In genomic region chr14:104002421-104002820, GRCm38 (mm10) we compare ENCODE assay signal across 26 mouse cellular contexts.
DNase-seq lines count a peak whose midpoint lies in the region; ATAC-seq and TF ChIP-seq lines count a peak whose summit lies in the region.
"Had no signal": no experiment of that assay in that cellular context is flagged by ENCODE, and none has a peak within 500 bp of the region (broad histone marks: within the 10 kb centered on the region; RNA-seq: fewer than 3 reads in every experiment).

No protein-coding gene starts in this region.

- no peak for ATAC-seq in kidney, postnatal 0 days (replicated peaks; ENCODE audit: low FRiP score, low read depth)
- ATAC-seq in erythroblast, adult 5-6 weeks (replicated peaks; ENCODE audit: low FRiP score, poor library complexity, severe bottlenecking) = no peak
- ATAC-seq: activated CD4-positive, CD25-positive, alpha-beta regulatory T cell, adult 4 months; forebrain, embryonic 14.5 days; forebrain, postnatal 0 days; hindbrain, embryonic 16.5 days had no signal

- H3K9ac ChIP-seq in kidney, postnatal 0 days (ENCODE audit: low read depth, low read length) = no peak overlapping the region
- no peak overlapping the region for H3K9ac ChIP-seq in MEL (ENCODE audit: control insufficient read depth, low read depth, low read length, poor library complexity, severe bottlenecking)
- H3K9ac ChIP-seq: forebrain, postnatal 0 days; heart, embryonic 12.5 days; heart, embryonic 15.5 days; hindbrain, embryonic 13.5 days had no signal

- peak; percentile 66 for DNase-seq in kidney, postnatal 0 days (ENCODE audit: low spot score)
- no peak for DNase-seq in kidney, postnatal 14 days
- peak; percentile 6 for DNase-seq in MEL (ENCODE audit: low read depth, low spot score)
- no peak for DNase-seq in gastrocnemius, postnatal 36 days
- DNase-seq: adrenal gland, adult 8-10 months; adrenal gland, postnatal 25 days; cerebellum, adult 18-20 months; cerebellum, adult 9-10 months; cerebellum, postnatal 14 days; forebrain, postnatal 0 days; gastrocnemius, adult 2 months; gastrocnemius, postnatal 14 days; heart, adult 18-20 months; heart, postnatal 10 days; heart, postnatal 36 days had no signal

- no peaks in the 10 kb centered on the region for H3K27me3 ChIP-seq in kidney, postnatal 0 days (ENCODE audit: insufficient read depth, low read length)
- H3K27me3 ChIP-seq in MEL (ENCODE audit: control insufficient read depth in 1 of 2, insufficient read depth in 2 of 2, low read length in 2 of 2) = no peaks in the 10 kb centered on the region
- H3K27me3 ChIP-seq: CH12.LX; heart, embryonic 12.5 days; heart, embryonic 15.5 days; hindbrain, embryonic 13.5 days had no signal

- H3K4me1 ChIP-seq in kidney, postnatal 0 days (replicated peaks; ENCODE audit: insufficient read depth, low read length) = no peaks in the 10 kb centered on the region
- H3K4me1 ChIP-seq in MEL (ENCODE audit: control insufficient read depth in 1 of 2, insufficient read depth in 2 of 2, low read length in 2 of 2) = no peaks in the 10 kb centered on the region
- H3K4me1 ChIP-seq: heart, embryonic 12.5 days; heart, embryonic 15.5 days; hindbrain, embryonic 13.5 days had no signal

- no peak overlapping the region for H3K4me2 ChIP-seq in kidney, postnatal 0 days (ENCODE audit: low read length)
- H3K4me2 ChIP-seq: heart, embryonic 12.5 days; heart, embryonic 15.5 days; hindbrain, embryonic 13.5 days had no signal

- TF ChIP-seq POLR2A in MEL (IDR thresholded peaks at IDR 0.05; ENCODE audit: control insufficient read depth in 1 of 2, insufficient read depth in 1 of 2, low read depth in 1 of 2, low read length in 2 of 2, poor library complexity in 1 of 2) = no peak

- H3K79me2 ChIP-seq in MEL (ENCODE audit: control insufficient read depth, insufficient read depth, low read length, poor library complexity) = no peaks in the 10 kb centered on the region
- no peaks in the 10 kb centered on the region for H3K79me2 ChIP-seq in macrophage (ENCODE audit: inconsistent target)

- no peak for TF ChIP-seq CTCF in kidney, postnatal 0 days (IDR thresholded peaks at IDR 0.05; ENCODE audit: low read depth)
- TF ChIP-seq CTCF in MEL (IDR thresholded peaks at IDR 0.05 in 2 of 3, conservative IDR thresholded peaks at IDR 0.05 in 1 of 3; ENCODE audit: control insufficient read depth in 1 of 3, insufficient read depth in 1 of 3, low read depth in 2 of 3, low read length in 3 of 3, poor library complexity in 1 of 3, severe bottlenecking in 1 of 3) = no peak

- H3K36me3 ChIP-seq in kidney, postnatal 0 days (ENCODE audit: insufficient read depth, low read length) = no peaks in the 10 kb centered on the region
- H3K36me3 ChIP-seq in MEL (ENCODE audit: control insufficient read depth in 1 of 2, insufficient read depth in 2 of 2, low read length in 2 of 2) (no peaks in the 10 kb centered on the region), macrophage (ENCODE audit: inconsistent target) (no peaks in the 10 kb centered on the region)
- H3K36me3 ChIP-seq: G1E; heart, embryonic 12.5 days; heart, embryonic 15.5 days; hindbrain, embryonic 10.5 days; hindbrain, embryonic 13.5 days had no signal

- 51% methylated on average over 1 of the region's 1 CpGs for WGBS in kidney, postnatal 0 days
- 50% methylated on average over 1 of the region's 1 CpGs for WGBS in macrophage (ENCODE audit: missing documents)

- no peak overlapping the region for H3K4me3 ChIP-seq in kidney, postnatal 0 days (replicated peaks; ENCODE audit: low read depth, low read length)
- H3K4me3 ChIP-seq in MEL (ENCODE audit: control insufficient read depth in 1 of 2, insufficient read depth in 1 of 2, low read depth in 2 of 2, low read length in 2 of 2) (no peak overlapping the region), macrophage (ENCODE audit: inconsistent target) (no peak overlapping the region)
- H3K4me3 ChIP-seq: gastrocnemius, adult 2 months; heart, embryonic 12.5 days; heart, embryonic 15.5 days; hindbrain, embryonic 10.5 days; hindbrain, embryonic 13.5 days had no signal

- no peaks in the 10 kb centered on the region for H3K9me3 ChIP-seq in kidney, postnatal 0 days (replicated peaks; ENCODE audit: low read length)
- H3K9me3 ChIP-seq in MEL (replicated peaks; ENCODE audit: insufficient read depth, low read length) = no peaks in the 10 kb centered on the region
- H3K9me3 ChIP-seq: heart, embryonic 12.5 days; heart, embryonic 15.5 days; hindbrain, embryonic 10.5 days; hindbrain, embryonic 13.5 days had no signal

- intact Hi-C loops in gastrocnemius, postnatal 36 days (cut with DNase I) = no loop called here

- H3K27ac ChIP-seq in kidney, postnatal 0 days = no peak overlapping the region
- no peak overlapping the region for H3K27ac ChIP-seq in MEL (ENCODE audit: control insufficient read depth, low read depth, low read length)
- H3K27ac ChIP-seq in macrophage = peak overlapping the region; percentile 33; the same call in 1 of the 2 replicates
- H3K27ac ChIP-seq: gastrocnemius, adult 2 months; heart, embryonic 15.5 days; hindbrain, embryonic 10.5 days; hindbrain, embryonic 13.5 days had no signal

- no peak for TF ChIP-seq EP300 in MEL (IDR thresholded peaks at IDR 0.05; ENCODE audit: low read depth in 1 of 2, low read length in 2 of 2)

- TF ChIP-seq RAD21 in MEL (IDR thresholded peaks at IDR 0.05; ENCODE audit: low read depth, low read length) = no peak

TF ChIP-seq in MEL, 35 proteins besides CTCF, POLR2A, EP300 and RAD21:
- TF ChIP-seq SMC3 (IDR thresholded peaks at IDR 0.05; ENCODE audit: low read depth, low read length) (no peak), NELFE (IDR thresholded peaks at IDR 0.05; ENCODE audit: low read depth, low read length) (no peak), BHLHE40 (IDR thresholded peaks at IDR 0.05; ENCODE audit: borderline replicate concordance, low read depth, low read length) (no peak), ELF1 (IDR thresholded peaks at IDR 0.05; ENCODE audit: low read depth, low read length) (no peak), ZNF384 (IDR thresholded peaks at IDR 0.05; ENCODE audit: low read depth, low read length) (no peak), GATA1 (IDR thresholded peaks at IDR 0.05; ENCODE audit: low read depth, low read length) (no peak), MAX (IDR thresholded peaks at IDR 0.05; ENCODE audit: low read length) (no peak), MAFK (IDR thresholded peaks at IDR 0.05; ENCODE audit: borderline replicate concordance, low read depth, low read length) (no peak), CHD1 (IDR thresholded peaks at IDR 0.05; ENCODE audit: low read depth, low read length) (no peak), ZMIZ1 (IDR thresholded peaks at IDR 0.05; ENCODE audit: low read depth, low read length) (no peak), RCOR1 (IDR thresholded peaks at IDR 0.05; ENCODE audit: low read depth, low read length) (no peak), ETS1 (IDR thresholded peaks at IDR 0.05; ENCODE audit: low read depth, low read length) (no peak), USF2 (IDR thresholded peaks at IDR 0.05; ENCODE audit: borderline replicate concordance in 1 of 2, insufficient read depth in 1 of 2, low read depth in 1 of 2, low read length in 2 of 2) (no peak), MYC (IDR thresholded peaks at IDR 0.05; ENCODE audit: low read depth, low read length) (no peak), TCF12 (IDR thresholded peaks at IDR 0.05; ENCODE audit: low read depth, low read length) (no peak), MYB (IDR thresholded peaks at IDR 0.05; ENCODE audit: low read depth, low read length) (no peak)
TF ChIP-seq in MEL: peak in this region for 0.

Comparison
In these comparisons a context has a peak if more than half of its experiments do, and no peak if none do; other contexts are left out.
1. DNase-seq: peak in kidney, postnatal 0 days (single experiment) and MEL (single experiment); none in kidney, postnatal 14 days (single experiment) and gastrocnemius, postnatal 36 days (0 of 2).